Mouse (Mus musculus): Measurements from ENCODE around the gene Ece2. TPM values are rescaled to one million over a fixed set of nuclear protein-coding genes. Genes with fewer than 3 reads are reported as not detected.

The Ece2 gene
- polyA plus RNA-seq, 1 experiment from 2014 or later = 0.89 TPM

DNA sequence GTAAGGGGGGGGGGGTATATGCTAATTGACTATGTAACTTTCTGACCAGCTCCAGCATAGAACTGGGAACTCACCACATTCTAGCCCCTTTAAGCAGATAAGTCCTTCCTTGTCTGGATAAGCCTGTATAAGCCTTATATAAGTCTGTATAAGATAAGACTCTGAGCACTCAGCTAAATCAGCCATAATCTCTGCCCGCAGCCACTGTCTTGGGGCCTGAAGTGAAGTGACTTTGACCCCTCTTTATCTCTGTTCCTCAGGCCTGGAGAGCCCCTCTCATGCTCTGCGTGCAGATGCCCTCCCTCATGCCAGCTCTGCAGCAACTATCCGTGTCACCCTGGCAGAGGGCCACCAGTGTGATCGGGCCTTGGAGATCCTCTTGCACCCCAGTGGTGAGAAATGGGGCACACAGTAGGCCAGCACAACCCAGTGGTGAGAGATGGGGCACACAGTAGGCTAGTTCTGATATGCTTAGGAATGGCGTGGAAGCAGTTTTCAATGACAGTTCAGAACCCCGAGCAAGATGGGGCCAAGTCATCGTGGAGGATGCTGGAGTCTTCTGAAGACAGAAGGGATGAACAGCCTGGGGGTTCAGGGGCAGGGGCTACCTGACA, 34.5 kb upstream of the Ece2 start:
- H3K4me2 ChIP-seq (replicated peaks; ENCODE audit: low read depth) = no peak overlapping the region
- 77% methylated on average over 7 of the region's 7 CpGs for WGBS
- no peak for ATAC-seq (ENCODE audit: low FRiP score, low TSS enrichment)

GRCm38 (mm10) chr16:20595737-20596136, 33.9 kb upstream of the Ece2 start:
- no peaks in the 10 kb centered on the region for H3K36me3 ChIP-seq (ENCODE audit: control insufficient read depth, insufficient read depth, low read length)
- peaks cover 3% of the 10 kb centered on the region; the same call in 1 of the 2 replicates for H3K27me3 ChIP-seq (ENCODE audit: control insufficient read depth, insufficient read depth, low read length)
- ATAC-seq (ENCODE audit: low FRiP score, low TSS enrichment) (no peak), DNase-seq (ENCODE audit: low spot score) (no peak)
- H3K9ac ChIP-seq (ENCODE audit: low read length) = no peak overlapping the region
- H3K27ac ChIP-seq (replicated peaks) = no peak overlapping the region
- H3K9me3 ChIP-seq (ENCODE audit: control insufficient read depth, low read length) = no peaks in the 10 kb centered on the region
- H3K4me1 ChIP-seq (replicated peaks; ENCODE audit: control insufficient read depth, insufficient read depth) = no peaks in the 10 kb centered on the region; the same call in 1 of the 2 replicates
- H3K4me3 ChIP-seq (ENCODE audit: low read depth, low read length) = no peak overlapping the region
- TF ChIP-seq EP300 (optimal IDR thresholded peaks at IDR 0.05) (no peak), CTCF (IDR thresholded peaks at IDR 0.05; ENCODE audit: low read depth) (no peak)
- no peak overlapping the region for H3K4me2 ChIP-seq (replicated peaks; ENCODE audit: low read depth)
- 80% methylated on average over 4 of the region's 4 CpGs for WGBS

More for the DNA sequence above, 34.5 kb upstream of the Ece2 start:
- DNase-seq (ENCODE audit: low spot score) = no peak
- H3K9me3 ChIP-seq (ENCODE audit: control insufficient read depth, low read length) = no peaks in the 10 kb centered on the region
- TF ChIP-seq CTCF (IDR thresholded peaks at IDR 0.05; ENCODE audit: low read depth) (no peak), EP300 (optimal IDR thresholded peaks at IDR 0.05) (no peak)
- no peak overlapping the region for H3K4me3 ChIP-seq (ENCODE audit: low read depth, low read length)
- H3K27me3 ChIP-seq (ENCODE audit: control insufficient read depth, insufficient read depth, low read length) = peaks cover 5% of the 10 kb centered on the region; the same call in 1 of the 2 replicates
- H3K9ac ChIP-seq (ENCODE audit: low read length) = no peak overlapping the region
- no peaks in the 10 kb centered on the region; the same call in 1 of the 2 replicates for H3K4me1 ChIP-seq (replicated peaks; ENCODE audit: control insufficient read depth, insufficient read depth)
- H3K27ac ChIP-seq (replicated peaks) = no peak overlapping the region
- no peaks in the 10 kb centered on the region for H3K36me3 ChIP-seq (ENCODE audit: control insufficient read depth, insufficient read depth, low read length)

GRCm38 (mm10) chr16:20596687-20597441, 32.8 kb upstream of the Ece2 start:
- DNase-seq (ENCODE audit: low spot score) = no peak
- H3K9ac ChIP-seq (ENCODE audit: low read length) = no peak overlapping the region

GRCm38 (mm10) chr16:20600511-20600910, 29.1 kb upstream of the Ece2 start:
- Histone ChIP-seq H3K27me3 (ENCODE audit: control insufficient read depth, insufficient read depth, low read length) (no peaks in the 10 kb centered on the region), H3K4me3 (ENCODE audit: low read depth, low read length) (no peak overlapping the region), H3K9me3 (ENCODE audit: control insufficient read depth, low read length) (no peaks in the 10 kb centered on the region), H3K4me1 (replicated peaks; ENCODE audit: control insufficient read depth, insufficient read depth) (no peaks in the 10 kb centered on the region), H3K27ac (replicated peaks) (no peak overlapping the region), H3K4me2 (replicated peaks; ENCODE audit: low read depth) (no peak overlapping the region), H3K9ac (ENCODE audit: low read length) (no peak overlapping the region), H3K36me3 (ENCODE audit: control insufficient read depth, insufficient read depth, low read length) (peaks cover 4% of the 10 kb centered on the region)
- ATAC-seq (ENCODE audit: low FRiP score, low TSS enrichment) = no peak
- TF ChIP-seq EP300 (optimal IDR thresholded peaks at IDR 0.05) (no peak), CTCF (IDR thresholded peaks at IDR 0.05; ENCODE audit: low read depth) (no peak)
- DNase-seq (ENCODE audit: low spot score) = no peak
- 74% methylated on average over 5 of the region's 5 CpGs for WGBS

More at GRCm38 (mm10) chr16:20596687-20597441, 32.8 kb upstream of the Ece2 start:
- no peaks in the 10 kb centered on the region for H3K27me3 ChIP-seq (ENCODE audit: control insufficient read depth, insufficient read depth, low read length)
- no peak overlapping the region for H3K4me3 ChIP-seq (ENCODE audit: low read depth, low read length)
- no peak for TF ChIP-seq CTCF (IDR thresholded peaks at IDR 0.05; ENCODE audit: low read depth)
- TF ChIP-seq EP300 (optimal IDR thresholded peaks at IDR 0.05) = no peak
- ATAC-seq (ENCODE audit: low FRiP score, low TSS enrichment) = peak; percentile 52; the same call in 1 of the 2 replicates
- no peak overlapping the region for H3K4me2 ChIP-seq (replicated peaks; ENCODE audit: low read depth)
- no peak overlapping the region for H3K27ac ChIP-seq (replicated peaks)
- no peaks in the 10 kb centered on the region for H3K9me3 ChIP-seq (ENCODE audit: control insufficient read depth, low read length)
- no peaks in the 10 kb centered on the region for H3K4me1 ChIP-seq (replicated peaks; ENCODE audit: control insufficient read depth, insufficient read depth)
- WGBS = 46% methylated on average over 7 of the region's 7 CpGs
- H3K36me3 ChIP-seq (ENCODE audit: control insufficient read depth, insufficient read depth, low read length) = no peaks in the 10 kb centered on the region

DNA sequence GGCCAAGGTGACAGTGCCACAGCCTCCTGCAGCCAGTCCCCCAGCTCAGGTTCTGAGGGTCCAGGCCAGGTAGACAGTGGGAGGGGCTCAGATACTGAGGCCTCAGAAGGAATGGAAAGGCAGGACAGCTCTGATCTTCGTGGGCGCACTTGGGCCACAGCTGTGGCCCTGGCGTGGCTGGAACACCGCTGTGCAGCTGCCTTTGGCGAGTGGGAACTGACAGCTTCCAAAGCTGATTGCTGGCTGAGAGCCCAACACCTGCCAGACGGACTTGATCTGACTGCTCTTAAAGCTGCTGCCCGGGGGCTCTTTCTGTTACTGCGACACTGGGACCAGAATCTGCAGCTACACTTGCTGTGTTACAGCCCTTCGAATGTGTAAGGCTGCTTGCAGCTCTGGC, 24.9 kb upstream of the Ece2 start:
- no peak overlapping the region for H3K27ac ChIP-seq (replicated peaks)
- no peaks in the 10 kb centered on the region for H3K4me1 ChIP-seq (replicated peaks; ENCODE audit: control insufficient read depth, insufficient read depth)
- ATAC-seq (ENCODE audit: low FRiP score, low TSS enrichment) = no peak
- no peak overlapping the region for H3K9ac ChIP-seq (ENCODE audit: low read length)
- WGBS = 68% methylated on average over 9 of the region's 9 CpGs
- no peak overlapping the region for H3K4me3 ChIP-seq (ENCODE audit: low read depth, low read length)
- no peak overlapping the region for H3K4me2 ChIP-seq (replicated peaks; ENCODE audit: low read depth)
- H3K36me3 ChIP-seq (ENCODE audit: control insufficient read depth, insufficient read depth, low read length) = peaks cover 12% of the 10 kb centered on the region
- TF ChIP-seq EP300 (optimal IDR thresholded peaks at IDR 0.05) (no peak), CTCF (IDR thresholded peaks at IDR 0.05; ENCODE audit: low read depth) (no peak)
- no peaks in the 10 kb centered on the region for H3K27me3 ChIP-seq (ENCODE audit: control insufficient read depth, insufficient read depth, low read length)
- no peak for DNase-seq (ENCODE audit: low spot score)
- H3K9me3 ChIP-seq (ENCODE audit: control insufficient read depth, low read length) = no peaks in the 10 kb centered on the region
